Mouse (Mus musculus) cerebellum, postnatal 25 days (tissue): Measurements from ENCODE around the gene Sars.

Experiments
- DNase-seq, 2 experiments: peaks; one replicate each; pipeline ENCODE4 v3.0.0; 2021; ENCODE audit warnings: mixed read lengths in 2 of 2

Gene Sars

DNA sequence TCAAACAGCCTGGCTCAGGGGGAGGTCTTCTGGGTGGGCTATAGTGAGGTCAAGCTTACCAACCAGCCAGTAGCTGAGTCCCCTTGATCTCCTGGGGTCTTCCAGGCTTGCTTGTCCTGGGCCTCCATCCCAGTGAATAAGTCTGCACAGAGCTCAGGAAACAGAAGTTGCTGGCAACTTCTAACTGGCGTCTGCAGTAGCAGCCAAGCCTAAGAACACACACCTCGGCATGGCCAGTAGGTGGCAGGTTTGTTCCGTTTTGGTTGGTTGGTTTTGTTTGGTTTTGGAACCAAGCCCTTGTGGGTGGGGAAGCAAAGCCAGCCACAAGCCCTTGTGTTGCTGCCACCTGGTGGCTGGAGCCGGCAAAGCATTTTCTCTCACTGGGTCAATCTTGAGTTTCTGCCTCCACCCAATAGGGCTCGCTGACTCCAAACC is 55.9 kb downstream of the Sars start:
- peak; percentile 98 for DNase-seq

- DNase-seq, result no peak
Measured at GRCm38 (mm10) chr3:108386186-108386585, 58.8 kb downstream of the Sars start.

- no peak for DNase-seq
Measured at GRCm38 (mm10) chr3:108384425-108384824, 60.6 kb downstream of the Sars start.

DNA sequence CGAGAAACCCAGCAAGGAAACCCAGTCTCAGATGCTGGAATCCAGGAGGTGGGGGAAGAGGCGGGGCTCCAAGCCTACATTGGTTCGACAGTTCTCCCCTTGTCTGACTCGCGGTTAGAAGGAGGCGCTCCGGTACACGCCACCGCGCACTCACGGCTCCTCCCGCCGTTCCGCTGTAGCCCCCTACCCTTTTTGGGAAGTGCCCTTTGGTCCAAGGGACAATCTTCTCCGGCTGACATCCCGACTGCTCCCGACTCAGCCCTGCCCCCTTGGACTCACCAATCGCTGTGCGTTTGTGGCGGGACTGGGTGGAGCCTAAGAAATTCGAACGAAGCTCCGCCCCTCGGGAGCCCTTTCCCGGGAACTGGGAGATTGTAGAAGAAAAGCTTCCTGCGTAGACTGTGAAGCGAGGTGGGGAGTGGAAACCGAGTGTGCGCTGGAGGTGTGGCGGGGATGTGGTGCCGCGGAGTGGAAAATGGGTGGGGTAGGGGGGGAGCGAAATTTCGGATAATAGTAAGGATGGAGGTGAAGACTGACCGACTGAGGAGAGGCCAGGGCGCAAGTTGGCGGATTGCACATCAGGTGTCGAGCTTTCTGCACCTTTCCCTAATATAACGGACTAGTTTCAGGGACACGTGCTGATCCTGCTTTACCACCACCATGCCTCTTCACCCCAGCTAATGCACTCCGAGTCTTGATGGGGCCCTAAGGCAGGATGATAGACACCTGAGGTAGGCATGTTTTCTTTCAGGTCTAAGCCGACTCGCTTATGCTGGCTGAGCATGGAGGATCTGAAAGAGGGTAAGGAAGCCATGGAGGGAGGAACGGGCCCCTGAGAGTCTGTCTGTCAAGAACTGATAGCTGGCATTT is 61.3 kb downstream of the Sars start, which contains the start of gene Psrc1:
Psrc1 (plus strand) TSS at position 355 of the 870 bp plus-strand sequence.
- peak; percentile 81 to 87 for DNase-seq

- DNase-seq, result no peak
Measured at GRCm38 (mm10) chr3:108381945-108382875, 62.8 kb downstream of the Sars start.

- no peak for DNase-seq
Measured at GRCm38 (mm10) chr3:108380695-108381094, 64.3 kb downstream of the Sars start.

DNA sequence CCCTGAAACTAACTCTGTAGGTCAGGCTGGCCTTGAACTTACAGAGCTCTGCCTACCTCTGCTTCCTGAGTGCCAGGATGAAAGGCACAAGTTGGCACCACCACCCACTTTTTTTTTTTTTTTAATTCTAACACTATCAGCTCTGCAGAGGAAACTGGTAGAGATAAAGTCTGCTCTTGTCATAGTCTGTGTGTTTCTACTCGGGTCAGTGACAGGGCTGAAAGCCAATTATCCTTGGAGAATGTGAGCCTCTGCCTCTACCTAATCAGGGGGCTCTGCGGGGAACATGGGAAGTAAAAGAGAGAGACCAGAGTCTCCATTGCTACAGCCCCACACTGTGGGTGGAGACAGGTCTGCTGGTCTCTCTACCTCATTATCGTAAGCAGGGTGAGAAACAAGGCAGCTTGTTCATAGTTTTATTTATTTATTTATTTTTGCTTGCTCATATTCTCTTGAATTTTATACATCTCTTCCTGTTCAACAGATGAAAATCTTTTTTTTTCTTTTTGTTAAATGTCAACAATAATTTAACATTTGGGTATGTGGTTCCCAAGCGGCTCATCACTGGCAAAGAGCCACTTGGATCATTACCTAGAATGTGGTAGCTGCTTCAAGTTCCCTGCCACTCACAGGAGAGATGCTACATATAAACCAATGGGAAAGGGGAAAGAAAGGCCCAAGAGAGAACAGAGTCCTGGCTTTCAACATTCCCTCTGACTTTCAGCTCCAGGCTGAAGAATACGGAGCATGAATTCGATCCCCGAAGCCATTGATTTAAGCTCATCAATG is 65.9 kb downstream of the Sars start:
- DNase-seq, result no peak
